Mouse (Mus musculus) lung, embryonic 14.5 days (tissue): Measurements from ENCODE around the gene Golga4. TPM values are rescaled to one million over a fixed set of nuclear protein-coding genes. Genes with fewer than 3 reads are reported as not detected.

Experiments used
- ATAC-seq: fragments of 200-750 bp; cut with Nextera tagmentation; 2 replicates; pipeline ENCODE4 v1.8.0; 2017; ENCODE audit warnings: mild to moderate bottlenecking, moderate TSS enrichment, moderate library complexity; ENCODE audit not compliant: insufficient read depth
- DNase-seq: peaks from one replicate; pipeline ENCODE4 v3.0.0-alpha.2; 2015
- H3K27ac ChIP-seq: fragments of 300-500 bp; sonication (generic); 2 replicates; pipeline ENCODE4 v1.5.1; 2014; ENCODE audit warnings: low read depth, mild to moderate bottlenecking, moderate library complexity
- H3K27me3 ChIP-seq: fragments of 300-500 bp; sonication (generic); 2 replicates; pipeline ENCODE4 v1.6.1; 2014; ENCODE audit warnings: low read length, control low read depth; ENCODE audit not compliant: insufficient read depth
- H3K36me3 ChIP-seq: fragments of 300-500 bp; sonication (generic); 2 replicates; pipeline ENCODE4 v1.6.1; 2014; ENCODE audit warnings: control low read depth; ENCODE audit not compliant: insufficient read depth
- H3K4me1 ChIP-seq: fragments of 300-500 bp; sonication (generic); 2 replicates; pipeline ENCODE4 v1.6.1; 2014; ENCODE audit warnings: antibody characterized with exemption, control low read depth; ENCODE audit not compliant: insufficient read depth
- H3K4me2 ChIP-seq: fragments of 300-500 bp; sonication (generic); 2 replicates; pipeline ENCODE4 v1.6.1; 2014; ENCODE audit warnings: mild to moderate bottlenecking
- H3K4me3 ChIP-seq: fragments of 300-500 bp; sonication (generic); 2 replicates; pipeline ENCODE4 v1.5.1; 2014; ENCODE audit warnings: low read depth, low read length
- H3K9ac ChIP-seq: fragments of 300-500 bp; sonication (generic); 2 replicates; pipeline ENCODE4 v1.6.1; 2014
- H3K9me3 ChIP-seq: fragments of 300-500 bp; sonication (generic); 2 replicates; pipeline ENCODE4 v1.6.1; 2016; ENCODE audit warnings: low read depth, low read length, control low read depth
- CTCF ChIP-seq: IDR thresholded peaks from 2 replicates; pipeline ENCODE4 v1.5.1; 2016; ENCODE audit warnings: antibody characterized with exemption, low read depth
- WGBS: fragments of 180-500 bp; shearing (Covaris S2); extraction: QIAGEN DNeasy Blood & Tissue Kit; methylation state at CpG from one replicate; pipeline ENCODE4 v1.1.7; 2014; 5-methylcytosine and 5-hydroxymethylcytosine counted together
- polyA plus RNA-seq: library from polyadenylated mRNA; unstranded; fragments of >200 nt; fragmentation: Nextera tagmentation; extraction: Ambion mirVana; gene quantifications from 2 replicates; pipeline ENCODE4 v1.2.1, GENCODE M21; 2014

Gene Golga4
- polyA plus RNA-seq, 1 experiment from 2014 or later, result 53.3 TPM

DNA sequence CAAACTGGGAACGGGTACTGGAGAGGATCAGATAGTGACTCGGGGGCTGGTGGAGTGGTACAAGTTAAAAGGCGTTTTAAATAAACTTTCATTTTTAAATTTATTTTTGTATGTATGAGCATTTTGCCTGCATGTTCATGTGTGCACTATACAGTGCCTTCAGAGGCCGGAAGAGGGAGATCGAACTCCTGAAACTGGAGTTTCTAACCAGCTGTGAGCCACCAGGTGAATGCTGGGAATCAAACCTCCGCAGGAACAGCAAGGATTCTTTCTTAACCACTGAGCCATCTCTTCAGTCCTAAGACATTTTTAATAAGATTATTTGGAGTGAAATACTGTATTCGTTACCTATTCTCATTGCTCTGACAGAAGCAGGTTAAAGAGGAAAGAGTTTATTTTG, 8.0 kb upstream of the Golga4 start:
- 56% methylated on average over 7 of the region's 7 CpGs for WGBS
- Histone ChIP-seq H3K36me3 (no peaks in the 10 kb centered on the region), H3K27ac (no peak overlapping the region), H3K4me2 (no peak overlapping the region), H3K27me3 (no peaks in the 10 kb centered on the region), H3K4me3 (no peak overlapping the region), H3K4me1 (no peaks in the 10 kb centered on the region), H3K9me3 (no peaks in the 10 kb centered on the region), H3K9ac (no peak overlapping the region)
- no peak for ATAC-seq
- no peak for TF ChIP-seq CTCF
- no peak for DNase-seq

DNA sequence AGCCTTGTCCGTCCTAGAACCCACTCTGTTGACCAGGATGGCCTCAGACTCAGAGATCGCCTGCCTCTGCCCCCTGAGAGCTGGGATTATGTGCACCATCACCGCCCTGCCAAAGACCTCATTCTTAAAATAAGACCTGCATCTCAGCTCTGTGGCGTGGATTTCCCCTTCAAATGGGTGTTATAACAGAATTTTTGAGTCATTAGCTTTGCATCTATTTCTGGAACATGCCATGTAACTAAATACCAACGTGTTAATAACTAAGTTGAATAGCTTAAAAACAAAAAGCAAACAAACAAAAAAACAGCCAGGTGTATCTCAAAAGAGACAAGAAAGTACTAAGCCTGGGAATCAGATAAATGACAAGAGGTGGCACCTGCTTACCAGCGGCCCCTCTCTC, 5.1 kb upstream of the Golga4 start:
- Histone ChIP-seq H3K4me1 (no peaks in the 10 kb centered on the region), H3K9me3 (no peaks in the 10 kb centered on the region), H3K36me3 (no peaks in the 10 kb centered on the region), H3K9ac (no peak overlapping the region), H3K27ac (no peak overlapping the region), H3K27me3 (no peaks in the 10 kb centered on the region), H3K4me3 (no peak overlapping the region), H3K4me2 (no peak overlapping the region)
- no peak for TF ChIP-seq CTCF
- DNase-seq, result no peak
- WGBS, result 72% methylated on average over 6 of the region's 6 CpGs
- no peak for ATAC-seq

DNA sequence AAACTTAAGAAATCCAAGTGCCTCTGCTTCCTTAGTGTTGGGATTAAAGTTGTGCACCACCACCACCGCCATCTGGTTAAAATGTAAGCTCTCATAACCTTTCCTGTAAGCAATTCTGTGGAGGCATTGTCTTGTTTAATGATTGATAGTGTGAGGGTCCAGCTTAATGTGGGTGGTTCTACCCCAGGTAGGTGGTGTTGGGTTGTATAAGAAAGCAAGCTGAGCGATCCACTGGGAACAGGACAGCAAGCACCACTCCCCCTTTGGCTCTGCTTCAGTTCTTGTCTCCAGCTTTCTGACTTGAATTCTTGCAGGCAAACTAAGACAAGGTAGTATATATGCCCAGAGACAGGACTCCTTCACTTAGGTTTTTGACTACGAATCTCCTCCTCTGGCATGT, 1.4 kb upstream of the Golga4 start:
- ATAC-seq, result no peak
- Histone ChIP-seq H3K4me2 (no peak overlapping the region), H3K27ac (no peak overlapping the region), H3K36me3 (no peaks in the 10 kb centered on the region), H3K4me1 (peaks cover 5% of the 10 kb centered on the region; the same call in 1 of the 2 replicates), H3K4me3 (no peak overlapping the region), H3K27me3 (no peaks in the 10 kb centered on the region), H3K9me3 (no peaks in the 10 kb centered on the region), H3K9ac (no peak overlapping the region)
- no peak for DNase-seq
- no peak for TF ChIP-seq CTCF
- 87% methylated on average over 3 of the region's 3 CpGs for WGBS

DNA sequence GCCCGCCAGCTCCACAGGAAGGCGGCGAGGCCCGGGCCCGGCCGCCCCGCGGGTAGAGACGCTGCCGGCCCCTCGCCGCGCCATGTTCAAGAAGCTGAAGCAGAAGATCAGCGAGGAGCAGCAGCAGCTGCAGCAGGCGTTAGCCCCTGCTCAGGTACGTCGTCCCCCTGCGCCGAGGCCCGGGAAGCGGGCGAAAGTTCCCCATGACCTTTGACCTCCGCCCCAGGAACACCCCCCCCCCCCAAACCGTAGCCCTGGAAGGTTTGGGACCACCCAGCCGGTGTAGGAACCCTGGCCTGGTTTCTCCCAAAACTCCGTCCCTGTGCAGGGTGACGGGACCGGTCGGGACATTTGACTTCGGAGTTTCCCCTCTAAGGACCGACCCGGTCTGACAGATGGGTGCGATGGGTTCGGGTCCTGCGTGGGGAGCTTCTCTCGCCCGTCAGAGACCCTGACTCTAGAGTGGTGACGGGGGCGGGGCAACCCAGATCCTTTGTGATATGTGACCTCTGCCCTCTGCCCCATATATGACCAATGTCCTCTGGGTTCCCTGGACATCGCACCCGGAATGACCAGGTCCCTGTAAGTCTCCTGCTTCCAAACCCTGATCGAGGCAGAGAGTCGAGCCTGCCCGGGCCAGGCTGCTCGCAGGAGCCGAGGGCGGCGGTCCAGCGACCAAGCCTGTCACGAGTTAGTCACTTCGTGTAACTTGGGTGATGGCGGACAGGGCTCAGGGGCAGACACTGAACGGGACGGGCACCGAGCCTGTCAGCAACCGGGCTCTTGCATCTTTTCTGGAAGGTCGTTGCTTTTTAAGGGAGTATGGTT, 551 bp downstream of the Golga4 start:
- Histone ChIP-seq H3K36me3 (no peaks in the 10 kb centered on the region), H3K27ac (peak overlapping the region; percentile 54; the same call in 1 of the 2 replicates), H3K4me2 (peak overlapping the region; percentile 98), H3K9me3 (no peaks in the 10 kb centered on the region), H3K9ac (peak overlapping the region; percentile 83), H3K4me1 (peaks cover 5% of the 10 kb centered on the region; the same call in 1 of the 2 replicates), H3K4me3 (peak overlapping the region; percentile 97), H3K27me3 (no peaks in the 10 kb centered on the region)
- DNase-seq (peak; percentile 34), ATAC-seq (peak; percentile 65)
- TF ChIP-seq CTCF, result no peak
- under 1% methylated on average over 57 of the region's 57 CpGs for WGBS

DNA sequence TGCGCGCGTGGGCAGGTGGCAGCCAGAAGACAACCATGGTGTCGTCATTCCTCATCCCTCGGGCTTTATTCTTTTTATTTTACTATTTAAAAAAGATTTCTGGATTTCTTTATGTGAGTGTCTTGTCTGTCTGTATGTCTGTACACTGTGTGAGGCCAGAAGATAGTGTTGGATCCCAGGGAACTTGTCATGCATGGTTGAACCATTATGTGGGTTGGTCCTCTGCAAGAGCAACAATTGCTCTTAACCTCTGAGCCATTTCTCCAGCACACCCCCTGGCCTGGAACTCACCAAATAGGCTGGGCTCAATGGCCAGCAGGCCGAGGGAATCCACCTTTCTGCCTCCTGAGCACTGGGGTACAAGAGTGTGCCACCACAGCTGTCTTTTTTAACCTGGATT, 1.5 kb downstream of the Golga4 start:
- no peaks in the 10 kb centered on the region for H3K27me3 ChIP-seq
- ATAC-seq (no peak), DNase-seq (no peak)
- H3K9ac ChIP-seq, result peak overlapping the region; percentile 83
- no peaks in the 10 kb centered on the region for H3K36me3 ChIP-seq
- H3K9me3 ChIP-seq, result no peaks in the 10 kb centered on the region
- H3K4me1 ChIP-seq, result peaks cover 5% of the 10 kb centered on the region; the same call in 1 of the 2 replicates
- peak overlapping the region; percentile 98 for H3K4me2 ChIP-seq
- no peak overlapping the region for H3K27ac ChIP-seq
- TF ChIP-seq CTCF, result no peak
- peak overlapping the region; percentile 97; the same call in 1 of the 2 replicates for H3K4me3 ChIP-seq
- WGBS, result 83% methylated on average over 6 of the region's 6 CpGs

DNA sequence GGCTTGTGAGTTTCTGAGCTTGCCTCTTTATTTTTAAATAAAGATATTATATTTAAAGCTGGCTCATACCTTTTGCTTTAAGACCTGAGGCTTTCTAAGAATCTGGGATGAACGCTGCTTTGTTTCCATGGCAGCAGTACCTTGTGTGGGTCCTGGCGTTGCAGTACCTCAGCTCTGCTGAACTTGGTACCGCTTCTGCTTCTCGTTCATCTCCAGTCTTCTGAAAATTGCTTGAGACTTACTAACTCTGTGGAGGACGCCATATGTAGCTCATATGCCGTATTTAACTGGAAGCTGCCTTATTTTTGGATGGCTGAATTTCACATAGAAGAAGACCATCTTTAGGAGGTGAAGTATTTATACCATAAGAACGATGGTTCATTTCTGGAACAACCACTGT, 2.5 kb downstream of the Golga4 start:
- no peaks in the 10 kb centered on the region for H3K27me3 ChIP-seq
- peaks cover 5% of the 10 kb centered on the region; the same call in 1 of the 2 replicates for H3K4me1 ChIP-seq
- no peak for DNase-seq
- no peak overlapping the region for H3K4me2 ChIP-seq
- H3K27ac ChIP-seq, result no peak overlapping the region
- no peak overlapping the region for H3K4me3 ChIP-seq
- TF ChIP-seq CTCF, result no peak
- no peak overlapping the region for H3K9ac ChIP-seq
- no peak for ATAC-seq
- WGBS, result 85% methylated on average over 7 of the region's 7 CpGs
- no peaks in the 10 kb centered on the region for H3K36me3 ChIP-seq
- H3K9me3 ChIP-seq, result no peaks in the 10 kb centered on the region

DNA sequence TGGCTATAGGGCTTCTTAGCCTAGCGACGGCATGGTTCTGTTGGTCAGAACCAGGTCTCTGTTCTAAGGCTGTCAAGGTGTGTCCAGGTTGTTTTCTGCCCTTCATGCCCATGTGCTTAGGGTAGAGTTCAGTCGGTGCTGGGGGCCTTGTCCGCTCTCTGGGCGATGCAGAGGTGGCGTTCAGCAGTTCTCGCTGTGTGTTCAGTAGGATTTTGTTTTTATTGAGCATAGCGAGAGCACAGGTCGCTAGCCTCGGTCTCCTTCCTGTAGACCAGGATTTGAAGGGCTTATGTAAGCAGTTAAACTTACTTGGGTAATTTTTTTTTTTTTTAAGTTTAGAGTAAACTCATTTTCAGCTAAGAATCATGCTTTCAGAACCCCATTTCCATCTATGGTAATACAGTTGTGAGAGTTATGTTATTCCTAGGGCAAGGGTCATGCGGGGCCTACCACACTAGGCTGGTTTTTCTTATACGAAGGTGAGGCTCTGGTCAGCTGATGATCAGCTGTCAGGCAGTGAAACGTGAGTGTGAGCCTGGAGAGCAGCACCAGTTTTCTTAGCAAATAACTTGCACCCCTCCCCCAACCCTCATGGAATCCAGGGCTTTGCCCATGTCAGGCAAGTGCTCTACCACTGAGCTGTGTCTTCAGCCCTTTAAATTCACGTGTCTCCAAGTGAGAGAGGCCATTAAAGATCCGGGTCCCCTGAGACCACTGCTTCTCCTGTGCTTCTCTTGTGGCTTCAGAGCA, 5.0 kb downstream of the Golga4 start:
- Histone ChIP-seq H3K4me1 (peaks cover 5% of the 10 kb centered on the region; the same call in 1 of the 2 replicates), H3K36me3 (peaks cover 17% of the 10 kb centered on the region), H3K9ac (no peak overlapping the region), H3K27ac (no peak overlapping the region), H3K4me2 (no peak overlapping the region), H3K4me3 (no peak overlapping the region), H3K27me3 (no peaks in the 10 kb centered on the region), H3K9me3 (no peaks in the 10 kb centered on the region)
- 60% methylated on average over 15 of the region's 15 CpGs for WGBS
- DNase-seq, result no peak
- no peak for ATAC-seq
- no peak for TF ChIP-seq CTCF
